Mouse (Mus musculus): Measurements from ENCODE around the gene Opn1sw. TPM values are rescaled to one million over a fixed set of nuclear protein-coding genes. Genes with fewer than 3 reads are reported as not detected.

Opn1sw gene
- total RNA-seq, 1 experiment: 0.13 TPM

DNA sequence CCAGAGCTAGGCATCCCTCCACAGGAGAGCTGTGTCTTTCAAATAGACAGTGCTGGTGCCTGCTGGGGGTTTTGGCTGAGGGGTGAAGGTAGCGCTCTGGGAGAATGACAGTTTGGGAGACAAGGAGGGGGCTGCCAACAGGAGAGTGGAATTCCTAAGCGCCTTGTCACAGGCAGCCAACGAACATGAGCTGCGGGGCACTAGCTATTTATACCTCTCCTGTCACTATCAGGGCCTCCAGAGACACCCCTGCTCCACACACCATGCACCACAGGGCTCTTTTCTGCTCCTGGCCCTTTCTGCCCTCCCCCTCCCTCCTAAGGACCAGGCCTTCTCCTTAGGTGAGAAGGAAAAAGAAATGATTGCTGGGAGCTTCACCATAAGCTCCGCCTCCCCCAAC, 43.2 kb upstream of the Opn1sw start:
- Histone ChIP-seq H3K36me3 (ENCODE audit: control insufficient read depth, insufficient read depth, low read length, poor library complexity, severe bottlenecking) (no peaks in the 10 kb centered on the region), H3K4me3 (ENCODE audit: insufficient read depth in 1 of 2, low read depth in 1 of 2, low read length in 2 of 2, poor library complexity in 1 of 2, severe bottlenecking in 1 of 2) (no peak overlapping the region), H3K4me1 (ENCODE audit: control insufficient read depth in 2 of 2, insufficient read depth in 2 of 2, low read length in 2 of 2, poor library complexity in 1 of 2) (peaks cover 0 to 19% of the 10 kb centered on the region in 2 experiments; a peak in 2 of 4 replicates), H3K27ac (ENCODE audit: insufficient read depth, low read depth, low read length, poor library complexity, severe bottlenecking) (no peak overlapping the region), H3K9me3 (ENCODE audit: control insufficient read depth, insufficient read depth, low read depth, low read length) (no peaks in the 10 kb centered on the region), H3K9ac (ENCODE audit: insufficient read depth, low read depth, low read length, poor library complexity, severe bottlenecking) (no peak overlapping the region)
- in situ Hi-C loops (cut with MboI; ENCODE audit: low sequenced_read_pairs in 2 of 2, unreplicated experiment in 2 of 2): no loop called here
- no peak for DNase-seq (ENCODE audit: low read depth, low spot score)
- no peak for TF ChIP-seq MAFK (IDR thresholded peaks at IDR 0.05; ENCODE audit: insufficient read depth, low read depth, low read length)
- TF ChIP-seq HCFC1 (IDR thresholded peaks at IDR 0.05; ENCODE audit: borderline replicate concordance, insufficient read depth, low read length): no peak
- TF ChIP-seq CHD2 (IDR thresholded peaks at IDR 0.05; ENCODE audit: low read depth, low read length): no peak
- no peak for TF ChIP-seq ZC3H11A (IDR thresholded peaks at IDR 0.05; ENCODE audit: borderline replicate concordance, low read depth, low read length)

DNA sequence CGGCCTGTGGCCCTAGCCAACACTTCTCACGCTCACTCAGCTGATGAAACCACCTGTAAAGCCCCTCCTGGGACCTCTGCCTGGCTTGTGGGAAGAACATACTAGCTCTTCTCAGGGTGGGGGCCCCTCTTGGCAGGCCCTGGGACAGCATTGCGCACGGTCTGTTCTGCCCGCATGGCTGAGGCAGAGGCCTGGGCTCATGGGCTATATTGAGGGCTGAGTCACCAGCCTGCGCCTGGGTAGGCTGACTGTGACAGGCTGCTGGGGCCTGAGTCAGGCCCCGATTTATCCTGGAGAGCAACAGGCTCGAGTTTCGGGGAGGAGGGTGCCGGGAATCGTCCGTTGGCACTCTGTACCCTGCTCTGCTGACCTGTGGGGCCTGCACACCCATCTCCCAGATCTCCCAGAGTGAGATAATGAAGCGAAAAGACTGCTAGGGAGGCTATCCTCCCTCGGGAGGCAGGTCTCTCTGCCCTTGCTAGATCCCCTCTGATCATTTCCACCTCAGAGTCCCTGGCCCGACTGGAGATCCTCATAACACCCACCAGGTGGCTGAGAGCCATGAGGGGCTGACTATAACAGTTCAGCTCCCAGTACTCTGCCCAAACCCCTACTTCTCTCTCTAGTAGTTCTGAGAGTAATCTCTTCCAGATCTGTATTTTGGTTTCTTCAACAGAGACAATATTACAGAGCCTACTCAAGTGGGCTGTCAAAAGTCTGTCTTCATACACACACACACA, 42.6 kb upstream of the Opn1sw start:
- no peak overlapping the region for H3K9ac ChIP-seq (ENCODE audit: insufficient read depth, low read depth, low read length, poor library complexity, severe bottlenecking)
- H3K27ac ChIP-seq (ENCODE audit: insufficient read depth, low read depth, low read length, poor library complexity, severe bottlenecking): no peak overlapping the region
- H3K4me3 ChIP-seq (ENCODE audit: insufficient read depth in 1 of 2, low read depth in 1 of 2, low read length in 2 of 2, poor library complexity in 1 of 2, severe bottlenecking in 1 of 2): no peak overlapping the region
- no peaks in the 10 kb centered on the region for H3K36me3 ChIP-seq (ENCODE audit: control insufficient read depth, insufficient read depth, low read length, poor library complexity, severe bottlenecking)
- peaks cover 0 to 15% of the 10 kb centered on the region in 2 experiments; a peak in 2 of 4 replicates for H3K4me1 ChIP-seq (ENCODE audit: control insufficient read depth in 2 of 2, insufficient read depth in 2 of 2, low read length in 2 of 2, poor library complexity in 1 of 2)
- DNase-seq (ENCODE audit: low read depth, low spot score): no peak
- in situ Hi-C loops (cut with MboI; ENCODE audit: low sequenced_read_pairs in 2 of 2, unreplicated experiment in 2 of 2): no loop called here
- H3K9me3 ChIP-seq (ENCODE audit: control insufficient read depth, insufficient read depth, low read depth, low read length): no peaks in the 10 kb centered on the region
- TF ChIP-seq HCFC1 (IDR thresholded peaks at IDR 0.05; ENCODE audit: borderline replicate concordance, insufficient read depth, low read length) (no peak), ZC3H11A (IDR thresholded peaks at IDR 0.05; ENCODE audit: borderline replicate concordance, low read depth, low read length) (no peak), MAFK (IDR thresholded peaks at IDR 0.05; ENCODE audit: insufficient read depth, low read depth, low read length) (no peak), ZNF384 (IDR thresholded peaks at IDR 0.05; ENCODE audit: low read depth, low read length) (no peak), CHD2 (IDR thresholded peaks at IDR 0.05; ENCODE audit: low read depth, low read length) (no peak)

DNA sequence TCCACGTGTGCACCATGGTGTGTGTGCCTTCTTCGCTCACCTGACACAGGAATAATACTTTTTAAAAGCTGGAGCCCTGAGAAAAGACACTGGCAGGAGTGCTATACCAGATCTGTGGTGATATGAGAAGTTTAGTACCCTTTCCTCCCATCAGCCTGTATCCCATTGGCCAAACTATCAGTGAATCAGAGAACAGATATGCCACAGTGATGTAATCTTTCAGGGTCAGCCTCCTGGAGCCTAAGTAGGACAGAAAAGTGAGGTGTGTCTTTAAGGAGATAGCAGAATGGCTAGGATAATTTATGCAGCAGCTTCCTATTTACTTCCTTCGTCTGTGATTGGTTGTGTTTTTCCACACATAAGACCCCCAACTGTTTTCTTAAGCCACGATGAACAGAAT, 39.9 kb upstream of the Opn1sw start:
- H3K4me3 ChIP-seq (ENCODE audit: insufficient read depth in 1 of 2, low read depth in 1 of 2, low read length in 2 of 2, poor library complexity in 1 of 2, severe bottlenecking in 1 of 2): no peak overlapping the region
- H3K27ac ChIP-seq (ENCODE audit: insufficient read depth, low read depth, low read length, poor library complexity, severe bottlenecking): no peak overlapping the region
- H3K9ac ChIP-seq (ENCODE audit: insufficient read depth, low read depth, low read length, poor library complexity, severe bottlenecking): no peak overlapping the region
- no peaks in the 10 kb centered on the region for H3K9me3 ChIP-seq (ENCODE audit: control insufficient read depth, insufficient read depth, low read depth, low read length)
- H3K36me3 ChIP-seq (ENCODE audit: control insufficient read depth, insufficient read depth, low read length, poor library complexity, severe bottlenecking): no peaks in the 10 kb centered on the region
- DNase-seq (ENCODE audit: low read depth, low spot score): no peak
- H3K4me1 ChIP-seq (ENCODE audit: control insufficient read depth in 2 of 2, insufficient read depth in 2 of 2, low read length in 2 of 2, poor library complexity in 1 of 2): peaks cover 0 to 2% of the 10 kb centered on the region in 2 experiments; a peak in 1 of 4 replicates
- in situ Hi-C loops (cut with MboI; ENCODE audit: low sequenced_read_pairs in 2 of 2, unreplicated experiment in 2 of 2): no loop called here
- TF ChIP-seq ZC3H11A (IDR thresholded peaks at IDR 0.05; ENCODE audit: borderline replicate concordance, low read depth, low read length) (no peak), HCFC1 (IDR thresholded peaks at IDR 0.05; ENCODE audit: borderline replicate concordance, insufficient read depth, low read length) (no peak), MAFK (IDR thresholded peaks at IDR 0.05; ENCODE audit: insufficient read depth, low read depth, low read length) (no peak), CHD2 (IDR thresholded peaks at IDR 0.05; ENCODE audit: low read depth, low read length) (no peak), ZNF384 (IDR thresholded peaks at IDR 0.05; ENCODE audit: low read depth, low read length) (no peak)

DNA sequence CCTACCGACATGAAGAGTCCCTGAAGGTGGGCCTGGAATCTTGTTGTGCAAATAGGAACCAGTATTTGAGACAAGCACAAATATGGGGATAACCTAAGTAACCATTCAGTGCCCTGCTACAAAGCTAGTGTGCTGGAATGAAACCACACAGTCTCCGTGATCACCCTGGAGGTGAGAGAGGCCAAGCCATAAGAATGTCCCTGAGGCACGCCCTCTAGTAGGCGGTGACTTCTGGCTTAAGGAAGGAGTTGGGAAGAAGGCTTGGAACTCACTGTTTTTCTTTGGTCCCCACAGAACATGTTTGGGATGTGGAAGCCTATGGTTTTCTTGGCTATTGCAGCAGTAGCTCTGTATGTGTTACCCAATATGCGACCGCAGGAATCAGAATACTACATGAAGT, 38.1 kb upstream of the Opn1sw start:
- TF ChIP-seq ZC3H11A (IDR thresholded peaks at IDR 0.05; ENCODE audit: borderline replicate concordance, low read depth, low read length) (no peak), CHD2 (IDR thresholded peaks at IDR 0.05; ENCODE audit: low read depth, low read length) (no peak), ZNF384 (IDR thresholded peaks at IDR 0.05; ENCODE audit: low read depth, low read length) (no peak), MAFK (IDR thresholded peaks at IDR 0.05; ENCODE audit: insufficient read depth, low read depth, low read length) (no peak), HCFC1 (IDR thresholded peaks at IDR 0.05; ENCODE audit: borderline replicate concordance, insufficient read depth, low read length) (no peak)

More for the DNA sequence above, 38.1 kb upstream of the Opn1sw start:
- in situ Hi-C loops (cut with MboI; ENCODE audit: low sequenced_read_pairs in 2 of 2, unreplicated experiment in 2 of 2): no loop called here
- no peaks in the 10 kb centered on the region for H3K36me3 ChIP-seq (ENCODE audit: control insufficient read depth, insufficient read depth, low read length, poor library complexity, severe bottlenecking)
- H3K4me1 ChIP-seq (ENCODE audit: control insufficient read depth in 2 of 2, insufficient read depth in 2 of 2, low read length in 2 of 2, poor library complexity in 1 of 2): no peaks in the 10 kb centered on the region; a peak in 1 of 4 replicates
- no peaks in the 10 kb centered on the region for H3K9me3 ChIP-seq (ENCODE audit: control insufficient read depth, insufficient read depth, low read depth, low read length)
- H3K27ac ChIP-seq (ENCODE audit: insufficient read depth, low read depth, low read length, poor library complexity, severe bottlenecking): no peak overlapping the region
- H3K4me3 ChIP-seq (ENCODE audit: insufficient read depth in 1 of 2, low read depth in 1 of 2, low read length in 2 of 2, poor library complexity in 1 of 2, severe bottlenecking in 1 of 2): no peak overlapping the region
- no peak for DNase-seq (ENCODE audit: low read depth, low spot score)
- H3K9ac ChIP-seq (ENCODE audit: insufficient read depth, low read depth, low read length, poor library complexity, severe bottlenecking): no peak overlapping the region

All from ES-E14 (cell line).